Mouse (Mus musculus): Measurements from ENCODE around the gene Lrp10.

GRCm38 (mm10) chr14:54427696-54428095 is 36.2 kb upstream of the Lrp10 start:
- TF ChIP-seq CHD2 (IDR thresholded peaks at IDR 0.05; ENCODE audit: low read depth, low read length) (no peak), HCFC1 (IDR thresholded peaks at IDR 0.05; ENCODE audit: borderline replicate concordance, insufficient read depth, low read length) (no peak)

Measured in ES-E14 (cell line).